Mouse (Mus musculus) granulocyte monocyte progenitor cell, adult 5-6 weeks (primary cell): ENCODE measurements around the gene Syt16. TPM values are rescaled to one million over a fixed set of nuclear protein-coding genes. Genes with fewer than 3 reads are reported as not detected.
A peak's percentile ranks its signal among the peaks of the same experiment; 100 is the strongest.

Experiments
- ATAC-seq: replicated peaks from 2 replicates; pipeline ENCODE4 v1.8.0; 2016; ENCODE audit warnings: mild to moderate bottlenecking, moderate TSS enrichment, inconsistent platforms; ENCODE audit not compliant: poor library complexity, severe bottlenecking
- total RNA-seq, 2 experiments: library from RNA; stranded (forward) in 1 of 2; stranded (reverse) in 1 of 2; fragments of 200-712, 200-1000 nt in 1 of 2; fragments of >200 nt in 1 of 2; fragmentation: Nextera tagmentation in 1 of 2; gene quantifications; 2 replicates each; pipeline ENCODE4 v1.2.3; 2014 to 2017

The Syt16 gene
- total RNA-seq (2014; fragmentation: Nextera tagmentation), result not detected in 2 replicates
- not detected in 2 replicates for total RNA-seq (2017)

DNA sequence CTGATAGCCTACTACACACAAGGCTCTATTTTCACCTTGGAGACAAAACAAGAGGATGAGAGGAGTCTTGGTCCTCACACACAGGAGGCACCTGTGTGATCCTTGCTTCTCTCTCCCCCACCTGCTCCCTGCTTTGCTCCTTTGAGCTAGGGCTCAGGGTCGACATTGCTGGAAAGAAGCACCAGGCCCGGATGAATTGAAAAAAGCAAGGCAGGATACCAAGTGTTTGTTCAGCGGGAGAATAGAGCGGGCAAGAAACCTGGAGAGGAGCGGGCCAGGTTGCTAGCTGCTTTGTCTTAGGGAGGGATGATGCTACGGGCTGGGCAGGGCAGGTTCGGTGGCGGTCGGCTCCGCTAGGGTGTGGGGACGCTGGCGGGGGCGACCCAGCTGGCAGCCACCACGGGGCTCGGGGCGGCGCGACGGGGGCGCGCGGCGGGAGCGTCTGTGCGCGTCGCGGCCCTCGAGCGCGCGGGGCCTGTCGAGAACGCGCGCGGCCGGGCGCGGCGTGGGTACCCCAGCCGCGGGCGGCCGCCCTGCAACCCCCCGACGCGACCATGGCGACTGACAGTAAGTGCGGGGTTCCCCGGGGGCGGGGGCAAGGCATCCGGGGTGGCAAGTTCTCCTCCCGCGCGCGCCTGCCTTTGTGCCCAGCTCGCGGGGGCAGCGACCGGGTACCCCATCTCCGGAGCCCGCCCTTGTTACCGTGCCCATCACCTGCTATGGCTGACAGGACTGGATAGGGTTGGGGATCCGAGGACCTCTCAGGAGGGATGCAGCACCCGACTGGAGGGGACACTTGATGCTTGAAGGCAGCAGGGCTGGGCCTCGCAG lies at the start of gene Syt16:
TSS of gene Syt16 (plus strand) at position 365 of the 831 bp plus-strand sequence.
- peak; percentile 25; the same call in 1 of the 2 replicates for ATAC-seq

DNA sequence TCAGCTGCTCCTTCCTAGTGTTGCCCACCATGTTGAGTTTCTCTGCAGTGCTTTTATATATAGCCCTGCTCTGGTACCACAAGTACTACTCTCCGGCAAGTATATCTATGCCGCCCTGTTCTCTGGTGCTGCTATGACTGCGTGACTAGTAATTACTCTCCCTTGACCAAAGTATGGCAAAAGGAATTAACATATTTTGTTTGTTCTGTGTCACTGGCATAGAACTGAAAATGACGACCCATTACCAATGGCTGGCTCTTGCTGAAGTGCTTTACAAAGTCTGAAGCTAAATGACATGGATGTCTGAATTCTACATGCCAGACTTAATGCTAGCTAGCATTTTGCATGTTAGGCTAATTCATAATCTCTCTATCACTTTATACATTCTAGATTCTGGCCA lies 49.0 kb upstream of the Syt16 start:
- ATAC-seq, result no peak

- peak; percentile 64 for ATAC-seq
Observed at GRCm38 (mm10) chr12:73949318-73950058, 48.0 kb upstream of the Syt16 start.

- ATAC-seq, result peak; percentile 63
Observed at GRCm38 (mm10) chr12:73952879-73953278, 44.6 kb upstream of the Syt16 start.

DNA sequence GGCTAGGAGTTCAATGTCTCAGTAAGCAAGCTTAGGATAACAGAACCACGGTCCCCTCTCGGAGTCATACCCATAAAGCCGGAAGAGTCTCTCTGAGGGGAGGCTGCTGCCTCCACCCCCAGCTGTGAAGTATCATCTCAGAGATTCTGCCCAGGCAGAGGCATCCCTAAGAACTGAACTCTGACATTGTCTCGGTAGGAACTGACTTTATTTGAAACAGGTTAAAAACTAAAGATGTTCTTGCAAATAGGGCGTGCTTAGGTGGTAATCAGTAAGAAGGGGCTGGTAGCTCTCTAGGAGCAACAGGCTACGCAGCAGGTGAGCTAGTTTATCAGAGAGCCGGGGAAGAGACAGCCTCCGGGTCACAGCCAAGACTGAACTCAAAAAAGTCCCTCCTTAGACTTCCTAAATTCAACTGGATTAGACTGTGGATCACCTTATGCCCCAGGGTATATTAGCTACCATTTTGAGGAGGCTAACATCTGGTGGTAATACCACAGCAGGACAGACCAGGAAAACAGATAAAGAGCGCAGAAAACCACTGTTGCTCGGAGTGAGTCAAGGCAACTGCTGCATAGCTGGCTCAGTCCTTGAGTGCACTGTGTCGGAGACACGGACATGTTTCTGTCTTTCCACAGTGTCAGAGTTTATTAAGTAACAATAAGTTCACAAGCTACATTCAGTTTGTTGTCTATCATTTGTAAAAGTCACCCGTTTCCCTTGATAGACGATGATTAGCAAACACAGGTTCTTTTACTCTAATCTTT lies 43.9 kb upstream of the Syt16 start:
- ATAC-seq, result peak; percentile 31; the same call in 1 of the 2 replicates

DNA sequence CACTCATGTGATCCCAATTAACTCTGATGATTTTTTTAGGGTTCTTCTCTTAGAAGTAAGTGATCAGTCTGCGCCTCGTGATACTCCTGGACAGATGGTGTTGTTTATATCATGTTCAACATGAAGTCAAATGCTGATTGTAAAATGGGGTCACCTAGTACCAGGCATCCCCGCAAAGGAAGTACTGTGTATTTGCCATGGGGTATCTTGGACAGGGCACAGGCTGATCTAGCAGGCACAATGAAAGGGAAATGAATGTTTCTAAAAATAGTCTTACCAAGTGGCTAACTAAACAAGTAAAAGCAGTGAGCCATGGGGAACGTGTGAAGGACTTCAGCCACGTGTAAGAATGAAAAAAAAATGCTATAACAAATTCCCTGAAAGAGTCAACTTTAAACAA lies 42.7 kb upstream of the Syt16 start:
- ATAC-seq, result no peak

GRCm38 (mm10) chr12:73957676-73958075 lies 39.8 kb upstream of the Syt16 start:
- no peak for ATAC-seq

DNA sequence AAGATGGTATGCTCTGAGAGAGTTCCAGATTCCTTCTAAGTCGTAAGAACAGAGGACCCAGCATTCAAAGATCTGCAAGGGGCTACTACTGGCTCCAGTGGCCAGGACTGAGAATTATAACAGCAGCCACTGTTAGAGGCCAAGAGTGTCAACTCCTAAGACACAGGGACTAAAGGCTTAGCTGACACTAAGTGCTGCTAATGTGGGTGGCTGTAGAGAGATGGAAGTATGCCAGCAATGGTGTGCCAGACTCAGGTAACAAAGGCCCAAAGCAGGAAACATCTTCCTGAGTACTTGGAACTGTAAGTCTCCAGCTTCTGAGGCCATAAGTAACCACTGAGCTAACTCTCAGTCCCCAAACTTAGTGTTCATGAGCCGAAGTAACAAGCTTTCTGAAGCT lies 38.6 kb upstream of the Syt16 start:
- ATAC-seq, result no peak

- ATAC-seq, result peak; percentile 99
Observed at GRCm38 (mm10) chr12:73964291-73965281, 32.9 kb upstream of the Syt16 start, which contains the start of gene Snapc1. Snapc1 (plus strand) TSS chr12:73964481.

DNA sequence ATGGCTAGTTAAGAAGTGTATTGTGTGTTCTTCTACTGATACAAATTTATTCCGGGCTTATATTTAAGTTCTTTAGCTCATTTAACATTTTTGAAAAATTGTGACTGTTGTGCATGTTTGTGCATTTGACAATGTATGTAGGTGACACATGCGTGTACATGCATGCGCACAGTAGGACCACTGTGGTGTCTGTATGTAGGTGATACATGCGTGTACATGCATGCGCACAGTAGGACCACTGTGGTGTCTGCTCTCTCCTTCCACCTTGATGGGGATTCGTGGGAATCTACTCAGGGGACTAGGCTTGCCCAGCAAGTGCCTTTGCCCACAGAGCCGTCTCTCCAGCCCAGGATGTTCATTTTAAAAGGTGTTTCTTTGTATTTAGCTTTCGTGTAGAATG lies 28.3 kb upstream of the Syt16 start:
- no peak for ATAC-seq

- ATAC-seq, result no peak
Observed at GRCm38 (mm10) chr12:73974584-73974983, 22.9 kb upstream of the Syt16 start.

- ATAC-seq, result no peak
Observed at GRCm38 (mm10) chr12:73978144-73978543, 19.3 kb upstream of the Syt16 start.

GRCm38 (mm10) chr12:73979667-73980066 lies 17.8 kb upstream of the Syt16 start:
- no peak for ATAC-seq

DNA sequence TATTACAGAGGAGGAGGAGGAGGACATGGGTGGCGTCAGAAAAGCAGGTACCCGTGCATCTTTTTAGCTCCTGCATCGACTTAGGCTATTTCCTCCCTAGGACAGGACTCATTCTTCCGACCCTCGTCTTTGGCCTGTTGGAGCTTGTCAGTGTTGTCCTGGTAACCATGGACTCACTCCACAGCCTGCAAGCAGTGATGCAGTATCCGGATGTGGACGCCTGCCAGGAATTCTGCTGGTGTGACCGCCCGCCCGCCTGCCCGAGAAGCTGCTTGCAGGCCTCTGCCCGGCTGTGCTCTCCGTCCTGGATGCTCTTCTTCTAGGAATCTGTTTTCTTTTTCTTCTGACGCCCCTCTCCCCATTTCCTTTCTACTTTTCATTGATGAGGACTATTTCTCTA lies 14.9 kb upstream of the Syt16 start:
- ATAC-seq, result no peak

- no peak for ATAC-seq
Observed at GRCm38 (mm10) chr12:73986299-73986698, 11.2 kb upstream of the Syt16 start.

DNA sequence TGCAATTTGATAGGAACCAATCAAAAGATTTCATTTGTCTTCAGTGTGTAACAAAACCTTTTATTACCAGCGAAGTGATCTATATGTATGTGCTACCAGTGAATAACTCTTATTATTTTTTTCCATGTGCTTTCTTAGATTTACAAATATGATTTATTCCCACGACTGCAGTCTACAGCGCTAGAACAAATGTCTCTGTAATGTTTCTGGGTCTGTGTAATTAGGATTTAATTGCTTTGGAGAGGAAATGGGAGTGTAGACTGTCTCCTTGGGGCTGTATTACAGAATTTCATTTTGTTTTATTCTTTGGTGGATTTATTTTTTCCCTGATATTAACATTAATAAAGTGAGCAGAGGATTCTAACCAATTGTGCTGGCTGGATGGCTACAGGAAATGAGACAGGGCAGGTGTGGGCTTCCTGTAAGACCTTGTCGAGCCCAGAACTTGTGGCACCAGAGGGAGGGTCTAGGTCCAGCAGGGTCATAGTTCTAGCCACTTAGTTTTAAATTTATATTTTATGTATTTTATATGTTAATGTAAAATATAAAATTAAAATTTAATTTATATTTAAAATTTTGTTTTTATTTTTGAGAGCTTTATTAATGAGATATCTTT lies 9.0 kb upstream of the Syt16 start:
- ATAC-seq, result no peak

DNA sequence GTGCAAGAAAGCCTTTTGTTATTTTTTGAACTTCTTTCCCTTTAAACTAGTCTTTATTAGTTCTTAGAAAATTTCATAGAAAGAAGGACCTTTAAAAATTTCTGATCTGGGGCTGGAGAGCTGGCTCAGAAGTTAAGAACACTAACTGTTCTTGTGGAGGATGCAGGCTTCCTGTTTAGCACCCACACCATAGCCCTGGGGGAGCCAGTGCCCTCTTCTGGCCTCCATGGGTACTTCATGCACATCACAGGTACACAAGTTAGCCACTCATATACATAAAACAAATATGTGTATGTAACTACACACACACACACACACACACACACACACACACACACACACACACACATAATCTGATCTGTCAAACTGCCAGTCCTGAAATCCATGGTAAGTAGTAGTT lies 7.9 kb upstream of the Syt16 start:
- ATAC-seq, result peak; percentile 95

GRCm38 (mm10) chr12:73996906-73997296 lies 560 bp upstream of the Syt16 start:
- ATAC-seq, result no peak

DNA sequence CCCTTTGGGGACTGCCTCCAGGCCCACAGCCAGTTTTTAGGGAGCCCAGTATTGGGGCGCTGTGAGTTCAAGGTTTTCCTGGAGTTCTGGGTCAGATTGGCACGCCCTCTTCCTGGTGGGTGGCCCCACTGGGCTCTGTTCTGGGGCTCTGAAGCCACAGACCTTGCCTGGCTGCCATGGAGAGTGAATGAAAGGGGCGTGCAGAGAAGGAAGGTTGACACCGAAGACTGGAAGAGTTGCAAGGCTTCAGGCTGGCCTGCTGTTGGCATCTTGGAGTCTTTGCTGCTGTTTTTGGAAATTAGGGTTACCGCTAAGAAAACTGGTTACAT lies 631 bp downstream of the Syt16 start:
- ATAC-seq, result no peak; the same call in 1 of the 2 replicates
